Mouse (Mus musculus): ENCODE measurements around the gene Gm10663.

Gene Gm10663

DNA sequence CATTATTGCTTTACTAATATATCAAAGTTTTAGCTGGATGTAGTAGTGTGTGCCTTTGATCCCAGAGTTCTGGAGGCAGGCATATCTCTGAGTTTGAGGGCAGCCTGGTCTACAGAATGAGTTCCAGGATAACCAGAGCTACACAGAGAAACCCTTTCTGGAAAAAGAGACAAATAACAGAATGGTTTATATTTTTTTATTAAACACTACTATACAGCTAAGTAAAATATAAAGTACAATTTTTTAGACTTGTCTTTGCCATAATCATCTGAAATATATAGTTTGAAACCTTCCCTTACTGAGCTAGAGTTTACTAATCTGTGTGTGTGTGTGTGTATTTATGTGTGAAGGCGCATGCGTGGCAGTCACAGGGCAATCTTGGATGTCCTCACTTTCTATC, at the start of gene Gm10663:
Gene Gm10663, plus strand, starts transcription at position 301 of the 400 bp plus-strand sequence.
- DNase-seq (ENCODE audit: low spot score in 2 of 2), result no peak

DNA sequence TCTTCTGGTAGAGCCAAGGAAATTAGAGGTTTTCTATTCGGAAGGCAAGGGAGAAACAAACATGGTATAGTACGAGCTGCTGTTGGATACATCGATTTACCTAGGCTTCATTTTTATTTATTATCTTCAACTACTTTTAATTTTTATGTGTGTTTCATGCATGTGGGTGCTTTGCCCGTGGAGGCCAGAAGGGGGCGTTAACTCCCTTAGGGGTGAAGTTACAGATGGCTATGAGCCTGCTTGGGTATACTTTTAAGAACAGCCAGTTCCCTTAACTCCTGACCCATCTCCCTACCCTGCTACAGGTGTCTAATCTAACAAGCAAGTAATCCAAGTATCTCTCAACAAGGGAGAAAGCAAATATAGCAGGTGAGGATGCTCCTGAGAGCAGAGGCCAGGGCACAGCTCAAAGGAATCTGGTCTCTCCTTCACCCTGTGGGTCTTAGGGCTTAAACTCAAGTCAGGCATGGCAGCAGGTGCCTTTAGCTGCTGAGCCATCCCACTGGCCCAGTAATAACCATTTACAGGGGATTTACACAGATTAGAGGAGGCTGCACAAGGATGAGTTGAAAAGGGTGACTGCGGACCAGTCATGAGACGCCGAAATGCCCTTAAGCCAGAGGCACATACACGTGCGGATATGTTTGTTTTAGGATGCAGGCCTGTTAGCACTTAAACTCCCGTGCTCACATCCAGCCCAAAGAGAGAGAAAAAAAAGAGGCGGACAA, 45.7 kb upstream of the Gm10663 start:
- DNase-seq (ENCODE audit: low spot score in 2 of 2), result no peak

DNA sequence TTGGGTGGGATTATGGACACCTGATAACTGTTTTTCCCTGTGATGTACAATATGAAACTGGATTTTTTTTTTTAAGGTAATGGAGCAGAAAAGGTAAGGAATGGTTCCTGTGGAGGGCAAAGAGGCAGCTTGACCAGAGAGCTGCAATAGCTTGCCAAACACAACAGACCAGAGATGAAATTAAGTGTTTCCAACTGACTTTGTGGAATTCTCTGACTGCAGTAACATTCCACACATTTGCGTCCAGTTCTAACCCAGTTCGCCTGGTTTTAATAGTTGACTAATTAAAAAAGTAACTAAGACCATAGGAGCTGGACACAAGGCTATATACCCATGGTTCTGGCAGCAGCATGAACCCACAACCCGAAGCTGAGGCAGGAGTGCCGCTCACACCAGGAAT, 45.1 kb upstream of the Gm10663 start:
- DNase-seq (ENCODE audit: low spot score in 2 of 2), result no peak

DNA sequence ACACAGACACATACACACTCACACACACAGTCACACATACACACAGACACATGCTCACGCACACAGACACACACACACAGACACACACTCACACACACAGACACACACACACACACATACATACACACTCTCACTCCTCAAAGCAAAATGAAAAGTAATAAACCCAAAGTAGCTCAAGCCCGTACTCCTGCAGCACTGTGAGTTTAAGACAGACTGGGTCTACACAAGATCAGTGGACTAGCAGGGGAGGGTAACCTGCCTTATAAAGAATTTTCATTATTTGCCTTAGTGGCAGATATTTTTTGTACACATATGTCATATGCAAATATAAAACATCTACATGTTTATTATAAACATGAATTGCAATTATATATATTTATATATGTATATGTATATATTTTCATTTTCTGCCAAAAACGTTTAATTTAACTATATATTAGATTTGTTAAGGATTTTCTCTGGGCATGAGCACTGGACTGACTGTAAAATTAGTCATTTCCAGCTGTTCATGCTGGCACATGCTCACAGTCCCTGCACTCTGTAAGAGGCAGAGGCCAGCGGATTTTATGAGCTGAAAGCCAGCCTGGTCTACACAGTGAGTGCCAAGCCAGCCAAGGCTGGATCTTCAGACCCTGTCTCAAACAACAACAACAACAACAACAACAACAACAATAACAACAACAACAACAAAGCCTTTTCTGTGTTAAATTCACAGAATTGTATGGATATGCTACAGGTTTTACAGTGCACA, 43.9 kb upstream of the Gm10663 start:
- no peak for DNase-seq (ENCODE audit: low spot score in 2 of 2)

DNA sequence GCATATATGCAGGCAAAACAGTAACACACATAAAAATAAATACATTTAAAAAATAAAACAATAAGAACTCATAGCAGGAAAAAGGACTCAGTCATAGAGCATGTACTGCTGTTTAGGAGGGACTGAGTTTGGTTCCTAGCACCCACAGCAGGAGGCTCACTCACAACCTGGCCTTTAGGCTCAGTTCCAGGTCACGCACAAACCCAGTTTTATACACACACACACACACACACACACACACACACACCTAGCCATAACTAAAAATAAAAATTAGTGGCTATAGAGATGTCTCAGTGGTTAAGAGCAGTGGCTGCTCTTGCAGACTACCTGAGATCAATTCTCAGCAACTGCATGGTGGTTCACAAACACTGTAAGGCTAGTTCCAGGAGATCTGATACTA, 42.7 kb upstream of the Gm10663 start:
- no peak for DNase-seq (ENCODE audit: low spot score in 2 of 2)

DNA sequence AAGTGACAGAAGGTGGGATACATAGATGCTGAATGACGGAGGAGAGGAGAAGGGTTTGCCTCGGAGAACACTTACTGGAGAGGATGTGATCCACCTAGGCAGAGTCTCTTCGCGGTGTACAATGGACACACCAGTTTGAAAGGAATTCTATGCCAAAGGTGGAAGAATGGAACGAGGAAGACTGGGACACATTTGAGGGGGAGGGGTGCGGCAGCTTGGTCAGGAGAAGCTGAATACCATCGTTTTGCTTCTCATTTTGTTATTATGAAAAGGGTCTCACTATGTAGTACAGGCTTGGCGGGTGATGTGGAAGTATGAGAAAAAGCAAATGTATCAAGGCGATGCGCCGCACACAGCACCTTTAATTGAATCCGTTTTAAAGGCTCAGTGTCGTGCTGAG, 41.8 kb upstream of the Gm10663 start:
- DNase-seq (ENCODE audit: low spot score in 2 of 2), result no peak

DNA sequence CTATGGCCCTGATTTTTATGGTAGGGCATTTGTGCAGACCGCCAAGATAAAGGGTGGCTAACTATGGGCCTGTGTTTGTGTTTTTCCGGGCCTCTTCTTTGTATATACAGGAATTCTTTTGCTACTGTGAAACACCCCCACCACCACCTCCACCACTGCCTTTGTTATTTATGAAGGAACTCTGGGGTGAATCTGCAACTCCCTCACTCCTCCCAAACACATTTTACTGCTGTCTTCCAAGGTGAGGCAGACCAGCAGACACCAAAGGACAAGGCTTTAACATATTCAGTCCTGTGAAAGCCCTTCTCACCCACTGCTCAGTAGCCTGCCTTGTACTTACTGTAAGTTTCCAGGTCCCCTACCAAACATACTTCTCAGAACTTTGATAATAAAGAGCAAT, 40.7 kb upstream of the Gm10663 start:
- no peak for DNase-seq (ENCODE audit: low spot score in 2 of 2)

DNA sequence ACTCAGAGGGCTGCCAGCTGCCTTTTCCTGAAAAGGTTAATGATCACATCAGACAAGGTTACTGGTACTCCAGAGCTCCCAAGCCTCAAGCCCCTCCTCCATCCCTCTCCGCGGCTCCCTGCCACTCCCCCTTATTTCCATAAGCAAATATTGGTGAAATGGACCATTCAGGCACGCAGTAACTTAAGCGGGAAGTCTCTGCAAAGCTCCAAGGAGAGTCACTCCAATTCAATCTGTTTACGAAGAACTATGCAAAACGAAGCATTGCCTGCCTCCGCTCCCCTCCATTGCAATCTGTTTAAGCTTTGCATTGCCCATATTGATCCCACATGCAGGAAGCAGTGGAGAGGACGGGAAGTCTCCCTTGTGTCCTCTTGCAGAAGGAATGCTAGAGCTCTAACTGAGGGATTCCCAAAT, 37.7 kb upstream of the Gm10663 start, which contains the start of gene Apela:
Gene Apela, minus strand, starts transcription at position 220 of the 417 bp plus-strand sequence.
- DNase-seq (ENCODE audit: low spot score in 2 of 2), result no peak

DNA sequence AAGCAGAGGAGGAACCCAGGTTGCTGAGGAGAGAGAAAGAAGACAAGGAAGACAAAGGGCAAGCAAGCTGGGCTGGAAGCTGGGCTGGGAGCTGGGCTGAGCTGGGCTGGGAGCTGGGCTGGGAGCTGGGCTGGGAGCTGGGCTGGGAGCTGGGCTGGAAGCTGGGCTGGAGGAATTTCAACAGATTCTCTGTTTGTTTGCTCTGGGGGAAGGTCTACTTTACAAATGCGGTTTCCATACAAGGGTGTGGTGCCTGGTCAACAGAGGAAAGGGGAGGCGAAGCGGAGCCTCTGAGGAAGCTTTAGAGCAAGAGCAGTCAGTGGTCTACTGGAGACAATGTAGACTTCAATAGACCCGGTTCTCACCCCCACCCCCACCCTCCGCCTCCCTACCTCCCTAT, 28.3 kb upstream of the Gm10663 start:
- no peak for DNase-seq (ENCODE audit: low spot score in 2 of 2)

DNA sequence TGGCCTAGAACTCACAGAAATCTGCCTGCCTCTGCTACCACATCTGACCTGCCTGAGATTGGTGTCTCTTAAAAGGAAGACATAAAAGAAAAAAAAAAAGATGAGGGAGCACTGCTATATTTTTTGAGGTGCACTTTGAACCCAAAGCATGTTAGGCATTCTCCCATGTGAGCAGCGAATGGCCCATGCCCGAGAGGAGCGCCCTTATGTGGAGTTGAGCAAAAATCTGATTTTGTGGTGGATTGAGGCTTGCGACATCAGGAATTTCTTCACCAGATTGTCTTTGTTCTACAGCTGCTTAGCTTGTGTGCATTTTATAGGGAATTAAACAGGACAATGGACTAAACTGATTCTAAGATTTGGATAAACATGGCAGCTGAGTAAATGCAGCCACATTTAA, 27.6 kb upstream of the Gm10663 start:
- DNase-seq (ENCODE audit: low spot score in 2 of 2), result no peak

DNA sequence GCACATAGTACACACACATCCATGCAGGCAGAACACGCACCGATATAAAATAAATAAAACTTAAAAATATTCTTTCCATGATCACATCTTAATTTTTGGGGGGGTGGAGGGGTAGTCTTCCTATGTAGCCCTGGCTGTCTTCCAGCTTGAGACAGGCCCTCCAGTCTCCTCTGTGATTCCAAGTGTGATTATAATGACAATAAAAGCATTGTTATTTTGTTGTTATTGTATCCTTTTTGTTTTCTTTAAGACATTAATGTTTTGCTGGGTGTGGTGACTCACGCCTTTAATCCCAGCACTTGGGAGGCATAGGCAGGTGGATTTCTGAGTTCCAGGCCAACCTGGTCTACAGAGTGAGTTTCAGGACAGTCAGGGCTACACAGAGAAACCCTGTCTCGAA, 27.0 kb upstream of the Gm10663 start:
- no peak for DNase-seq (ENCODE audit: low spot score in 2 of 2)

DNA sequence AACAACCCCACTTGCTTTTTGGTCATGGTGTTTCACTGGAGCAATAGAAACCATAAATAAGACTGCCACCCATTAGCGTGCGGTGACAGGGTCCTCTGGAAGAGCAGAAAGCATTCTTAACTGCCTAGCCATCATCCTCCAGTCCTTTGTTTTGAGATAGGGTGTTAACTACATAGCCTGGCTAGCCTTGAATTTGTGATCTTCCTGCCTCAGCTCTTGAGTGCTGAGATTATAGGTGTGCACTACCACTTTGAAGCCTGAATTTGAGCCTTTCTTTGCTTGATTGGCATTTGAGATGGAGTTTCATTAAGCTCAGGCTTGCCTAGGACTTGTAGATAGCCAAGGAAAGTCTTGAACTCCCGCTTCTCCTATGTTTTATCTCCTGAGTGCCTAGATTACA, 21.3 kb upstream of the Gm10663 start:
- DNase-seq (ENCODE audit: low spot score in 2 of 2), result no peak

DNA sequence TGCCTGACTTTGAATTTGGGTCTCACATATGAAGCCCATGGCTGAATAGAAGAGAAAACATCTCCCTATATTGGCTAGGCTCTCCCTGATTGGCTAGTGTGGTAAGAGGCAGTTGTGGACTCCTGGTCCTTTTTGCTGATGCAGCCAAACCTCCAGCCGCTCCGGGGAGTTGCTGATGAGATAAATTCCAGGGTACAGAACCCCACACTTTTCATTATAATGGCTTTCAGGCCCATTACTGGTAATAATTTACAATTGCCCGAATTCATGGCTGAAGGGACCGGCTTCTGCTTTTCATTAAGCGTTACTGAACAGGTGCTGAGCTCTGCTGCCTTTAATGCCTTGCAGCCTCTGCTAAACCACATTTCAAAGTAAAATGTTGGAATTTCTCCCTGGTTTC, 20.9 kb upstream of the Gm10663 start:
- no peak for DNase-seq (ENCODE audit: low spot score in 2 of 2)

DNA sequence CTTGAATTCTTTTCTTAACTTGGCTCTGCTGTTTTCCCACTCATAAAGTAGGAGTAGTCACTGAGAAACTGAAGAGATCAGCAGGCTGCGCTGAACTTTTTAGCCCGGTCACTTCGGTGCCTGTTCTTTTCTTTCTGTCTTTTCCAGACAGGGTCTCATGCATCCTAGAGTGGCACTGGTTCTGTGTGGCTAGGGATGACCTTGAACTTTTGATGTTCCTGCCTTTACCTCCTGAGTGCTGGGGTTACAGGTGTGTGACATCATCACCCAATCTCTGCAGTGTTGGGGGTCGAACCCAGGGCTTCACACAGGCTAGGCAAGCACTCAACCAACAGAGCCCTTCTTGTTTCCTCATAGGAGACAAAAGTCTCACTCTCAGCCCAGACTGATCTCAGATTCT, 18.1 kb upstream of the Gm10663 start:
- no peak for DNase-seq (ENCODE audit: low spot score in 2 of 2)

DNA sequence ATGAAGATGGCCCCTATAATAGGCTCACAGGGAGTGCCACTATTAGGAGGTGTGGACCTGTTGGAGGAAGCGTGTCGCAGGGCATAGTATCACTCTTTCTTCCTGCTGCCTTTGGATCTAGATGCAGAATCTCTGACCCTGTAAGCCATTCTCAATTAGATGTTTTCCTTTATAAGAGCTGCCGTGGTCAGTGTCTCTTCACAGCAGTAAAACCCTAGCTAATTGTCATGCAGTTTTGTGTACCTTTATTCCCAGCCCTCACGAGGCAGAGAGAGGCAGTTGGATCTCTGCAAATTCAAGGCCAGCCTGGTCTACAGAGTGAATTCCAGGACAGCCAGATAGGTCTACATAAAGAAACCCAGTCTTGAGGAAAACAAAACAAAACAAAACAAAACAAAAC, 12.6 kb upstream of the Gm10663 start:
- no peak for DNase-seq (ENCODE audit: low spot score in 2 of 2)

DNA sequence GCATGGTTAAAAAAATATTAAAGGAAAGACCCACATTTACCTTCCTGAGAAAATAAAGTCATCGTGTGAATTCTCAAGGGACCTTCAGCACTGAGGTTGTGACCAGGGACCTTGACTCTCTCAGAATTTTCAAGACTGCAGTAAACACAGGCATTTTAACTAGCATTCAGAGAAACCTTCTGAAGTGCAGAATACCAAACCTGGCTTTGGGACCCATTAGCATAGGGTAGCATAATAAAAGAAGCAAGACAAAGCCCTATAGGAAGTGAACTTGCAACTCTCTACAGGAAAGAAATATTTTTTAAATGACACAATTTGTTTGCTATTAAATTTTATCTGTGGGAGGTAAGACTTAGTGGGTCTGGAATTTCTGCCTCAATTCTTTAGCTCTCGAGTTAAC, 10.8 kb upstream of the Gm10663 start:
- no peak for DNase-seq (ENCODE audit: low spot score in 2 of 2)

DNA sequence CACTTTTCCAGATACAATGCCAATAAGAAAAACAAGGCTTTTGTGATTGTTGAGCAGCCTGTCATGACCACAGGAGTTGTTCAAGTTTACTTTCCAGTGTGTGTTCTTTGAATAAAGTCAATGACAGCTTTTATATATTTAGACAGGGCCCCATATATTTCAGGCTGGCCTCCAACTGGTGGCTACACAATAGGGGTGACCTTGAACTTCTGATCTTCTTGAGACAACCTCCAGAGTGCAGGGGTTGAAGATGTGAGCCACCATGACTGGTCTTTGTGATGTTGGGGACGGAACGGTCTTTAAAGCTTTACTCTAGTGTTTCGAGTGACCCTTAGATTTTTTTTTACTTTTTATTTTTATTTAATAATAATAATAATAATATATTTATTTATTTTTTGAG, 9.2 kb upstream of the Gm10663 start:
- no peak for DNase-seq (ENCODE audit: low spot score in 2 of 2)

DNA sequence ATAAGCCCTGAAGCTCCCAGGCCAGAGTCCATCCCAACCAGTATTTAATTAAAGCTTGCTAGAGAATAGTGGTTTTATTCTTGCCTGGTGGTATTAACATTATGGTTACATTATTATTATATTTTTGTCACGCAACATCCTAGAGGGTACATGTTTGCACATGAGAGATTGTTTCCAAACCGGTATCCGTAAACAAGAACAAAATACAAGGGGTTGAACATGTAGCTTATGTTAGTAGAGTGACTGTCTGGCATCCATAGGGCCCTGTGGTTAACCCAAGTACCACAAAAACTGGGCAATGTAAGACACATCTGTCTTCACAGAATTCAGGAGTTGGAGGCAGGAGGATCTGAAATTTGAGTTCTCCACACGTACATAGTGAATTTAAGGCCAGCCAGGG, 7.8 kb upstream of the Gm10663 start:
- DNase-seq (ENCODE audit: low spot score in 2 of 2), result no peak

DNA sequence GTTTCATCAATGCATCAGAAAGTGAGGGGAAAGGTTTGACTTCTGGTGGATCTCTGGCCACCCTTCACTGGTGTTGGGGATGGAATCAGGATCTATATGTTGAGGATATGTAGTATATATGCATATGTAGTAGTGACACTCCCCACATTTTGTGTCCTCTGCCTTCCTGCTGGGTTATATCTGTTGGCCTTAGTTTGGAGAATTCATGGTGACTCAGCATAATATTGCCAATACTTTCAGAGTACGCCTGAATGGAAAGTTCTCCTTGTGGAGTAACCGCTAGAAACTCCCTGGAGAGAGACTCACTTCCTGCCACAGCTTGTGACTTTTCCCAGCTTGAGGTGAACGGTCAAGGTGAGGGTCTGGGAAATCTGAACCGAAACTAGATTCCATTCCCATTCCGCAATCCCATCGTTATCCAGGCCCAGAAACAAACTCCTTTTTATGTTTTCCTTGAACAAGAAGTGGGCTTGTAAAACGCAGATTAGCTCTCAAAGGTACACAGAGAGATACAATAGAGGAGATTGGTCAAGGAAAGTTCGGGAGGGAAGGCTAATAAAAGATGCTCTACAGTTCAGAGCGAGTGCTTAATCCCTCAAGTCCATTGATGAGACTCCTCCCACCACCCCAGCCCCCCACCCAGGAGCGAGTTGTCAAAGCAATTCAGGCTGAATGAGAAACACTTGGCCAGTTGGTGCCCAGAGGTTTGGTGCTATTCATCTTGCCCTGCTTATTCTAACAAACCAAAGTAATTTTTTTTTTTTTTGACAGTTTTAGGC, 7.0 kb upstream of the Gm10663 start:
- DNase-seq (ENCODE audit: low spot score in 2 of 2), result no peak

DNA sequence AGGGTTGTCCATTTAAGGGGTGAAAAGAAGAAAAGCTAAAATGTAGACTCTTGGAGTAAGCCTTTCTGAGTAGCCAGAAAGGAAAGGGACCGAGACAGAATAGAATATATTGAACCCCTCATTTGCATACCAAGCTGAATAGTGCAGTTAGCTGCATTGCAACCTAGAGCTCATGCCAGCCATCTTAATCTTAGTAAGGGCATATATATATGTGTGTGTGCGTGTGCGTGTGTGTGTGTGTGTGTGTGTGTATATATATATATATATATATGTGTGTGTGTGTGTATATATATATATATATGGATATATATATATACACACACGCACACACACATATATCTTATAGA, 6.4 kb upstream of the Gm10663 start:
- DNase-seq (ENCODE audit: low spot score in 2 of 2), result no peak

DNA sequence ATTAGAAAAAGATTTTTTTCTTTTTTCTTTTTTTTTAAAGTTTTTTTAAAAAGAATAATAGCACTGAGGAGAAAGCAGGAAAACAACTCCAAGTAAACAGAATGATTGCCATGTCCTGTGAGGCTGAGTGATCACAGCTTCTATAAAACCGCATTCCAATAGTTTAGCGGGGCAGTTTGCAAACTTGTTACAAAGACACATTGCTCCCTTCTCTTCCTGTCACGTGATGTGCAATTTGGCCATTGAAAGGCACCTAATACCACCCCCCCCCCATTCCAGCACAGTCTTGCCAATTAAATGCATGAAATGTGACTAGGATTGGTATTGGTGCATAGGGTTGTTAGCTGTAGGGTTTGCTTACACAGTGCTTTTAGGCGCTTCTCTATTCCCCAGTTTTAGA, 3.8 kb upstream of the Gm10663 start:
- DNase-seq (ENCODE audit: low spot score in 2 of 2), result no peak

DNA sequence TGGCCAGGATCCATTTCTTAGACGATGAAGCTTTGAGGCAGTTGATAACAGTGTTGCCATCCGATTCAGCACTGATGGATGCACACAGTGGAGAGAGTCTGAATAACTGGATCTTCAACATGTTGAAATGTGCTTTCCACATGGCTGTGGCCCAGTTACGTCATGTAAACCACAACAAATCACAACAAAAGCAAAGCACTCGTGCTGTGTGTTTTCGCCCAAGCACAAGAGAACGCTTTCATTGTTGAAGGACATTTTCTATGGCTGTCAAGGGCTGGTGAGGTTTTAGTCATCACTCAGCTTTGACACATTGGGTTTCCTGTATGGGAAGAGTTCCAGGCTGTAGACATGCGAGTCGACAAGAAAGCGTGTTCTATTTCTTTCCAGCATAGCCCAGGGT, 5.9 kb downstream of the Gm10663 start:
- no peak for DNase-seq (ENCODE audit: low spot score in 2 of 2)

DNA sequence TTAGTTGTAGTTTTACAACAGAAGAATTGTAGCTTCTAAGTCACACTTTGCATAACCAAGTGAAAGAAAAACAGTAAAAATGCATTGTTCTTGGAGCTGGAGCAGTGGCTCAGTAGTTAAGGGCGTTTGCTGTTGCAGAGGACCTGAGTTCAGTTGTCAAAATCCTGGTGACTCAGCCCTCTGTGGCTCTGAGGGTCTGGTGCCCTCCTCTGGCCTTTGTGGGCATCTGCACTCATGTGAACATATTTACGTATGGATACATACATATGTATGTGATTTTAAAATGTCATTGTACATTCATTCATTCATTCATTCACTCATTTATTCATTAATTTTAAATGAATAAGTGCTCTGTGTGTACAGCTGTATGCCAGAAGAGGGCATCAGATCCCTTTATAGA, 10.8 kb downstream of the Gm10663 start:
- DNase-seq (ENCODE audit: low spot score in 2 of 2), result no peak
